ENCODE assay signal across 21 mouse cellular contexts in the genomic region with DNA sequence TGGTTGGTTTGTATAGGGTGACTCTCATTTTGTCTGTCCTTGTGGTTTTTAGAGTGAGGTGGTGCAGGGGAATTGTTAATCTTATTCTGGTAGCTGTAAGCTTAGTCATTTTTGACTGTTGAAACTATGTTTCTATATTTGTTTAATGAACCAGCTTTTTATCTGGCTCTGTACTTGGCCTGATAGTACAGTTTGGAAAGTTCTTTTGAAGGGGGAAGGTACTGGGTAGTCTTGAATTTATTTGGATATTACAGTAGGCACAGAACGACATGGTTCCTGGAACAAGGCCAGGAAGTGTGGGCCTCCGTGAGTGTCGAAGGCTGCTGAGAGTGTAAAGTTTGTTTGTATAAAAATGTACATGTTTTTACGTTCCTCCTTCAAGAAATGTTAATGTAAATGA.
"Had no signal": no experiment of that assay in that cellular context is flagged by ENCODE, and none has a peak within 500 bp of the region (broad histone marks: within the 10 kb centered on the region; RNA-seq: fewer than 3 reads in every experiment).

No protein-coding gene starts in this region.

- H3K4me3 ChIP-seq: liver, embryonic 15.5 days; midbrain, embryonic 10.5 days; midbrain, embryonic 12.5 days; myocyte; neural tube, embryonic 13.5 days; neural tube, embryonic 15.5 days; stomach, embryonic 15.5 days had no signal

- H3K4me2 ChIP-seq: liver, embryonic 15.5 days; midbrain, embryonic 12.5 days; neural tube, embryonic 13.5 days; neural tube, embryonic 15.5 days; stomach, embryonic 15.5 days had no signal

- ATAC-seq: liver, postnatal 0 days; midbrain, embryonic 16.5 days had no signal

- H3K4me1 ChIP-seq: liver, embryonic 15.5 days; midbrain, embryonic 10.5 days; midbrain, embryonic 12.5 days; neural tube, embryonic 13.5 days; neural tube, embryonic 15.5 days; stomach, embryonic 15.5 days had no signal

- H3K9me3 ChIP-seq: liver, embryonic 15.5 days; midbrain, embryonic 10.5 days; midbrain, embryonic 12.5 days; neural tube, embryonic 13.5 days; neural tube, embryonic 15.5 days; stomach, embryonic 15.5 days had no signal

- H3K9ac ChIP-seq: liver, embryonic 15.5 days; liver, postnatal 0 days; midbrain, embryonic 12.5 days; neural tube, embryonic 13.5 days; neural tube, embryonic 15.5 days; stomach, embryonic 15.5 days had no signal

- DNase-seq: liver, postnatal 0 days; lung, adult 2 months; lung, postnatal 14 days; lung, postnatal 36 days; midbrain, embryonic 14.5 days; retina, postnatal 1 day; right cerebral cortex, adult 18-20 months; right cerebral cortex, postnatal 14 days; thymus, adult 2 months; thymus, postnatal 25 days; thymus, postnatal 4 days had no signal

- H3K27me3 ChIP-seq: liver, embryonic 15.5 days; midbrain, embryonic 12.5 days; neural tube, embryonic 13.5 days; neural tube, embryonic 15.5 days; stomach, embryonic 15.5 days had no signal

- H3K36me3 ChIP-seq: liver, embryonic 15.5 days; midbrain, embryonic 10.5 days; midbrain, embryonic 12.5 days; neural tube, embryonic 13.5 days; neural tube, embryonic 15.5 days; stomach, embryonic 15.5 days had no signal

- H3K27ac ChIP-seq: liver, embryonic 15.5 days; macrophage; midbrain, embryonic 10.5 days; midbrain, embryonic 12.5 days; neural tube, embryonic 13.5 days; neural tube, embryonic 15.5 days; stomach, embryonic 15.5 days; stomach, postnatal 0 days had no signal
